Mouse (Mus musculus) kidney, embryonic 16.5 days (tissue): ENCODE measurements at regions not wholly inside any gene's neighbourhood (a gene's known extent, or its start where the extent isn't known, plus 50 kb on each side); places are given as distances from the start of the nearest gene placed in this dataset.

Experiments used
- ATAC-seq: fragments of 200-750 bp; cut with Nextera tagmentation; 2 replicates; pipeline ENCODE4 v1.8.0; 2017; ENCODE audit warnings: moderate TSS enrichment; ENCODE audit not compliant: low FRiP score, low TSS enrichment
- H3K27ac ChIP-seq: fragments of 300-500 bp; sonication (generic); 2 replicates; pipeline ENCODE4 v1.5.1; 2014; ENCODE audit warnings: low read length
- H3K27me3 ChIP-seq: fragments of 300-500 bp; sonication (generic); 2 replicates; pipeline ENCODE4 v1.6.1; 2014; ENCODE audit warnings: low read length, control low read depth, mixed read lengths; ENCODE audit not compliant: insufficient read depth
- H3K36me3 ChIP-seq: fragments of 300-500 bp; sonication (generic); 2 replicates; pipeline ENCODE4 v1.6.1; 2014; ENCODE audit warnings: low read length, control low read depth, mixed read lengths; ENCODE audit not compliant: insufficient read depth
- H3K4me1 ChIP-seq: fragments of 300-500 bp; sonication (generic); 2 replicates; pipeline ENCODE4 v1.6.1; 2014; ENCODE audit warnings: low read length, control low read depth, mixed read lengths; ENCODE audit not compliant: insufficient read depth
- H3K4me2 ChIP-seq: fragments of 300-500 bp; sonication (generic); replicated peaks from 2 replicates; pipeline ENCODE4 v1.6.1; 2014; ENCODE audit warnings: low read depth, low read length
- H3K4me3 ChIP-seq: fragments of 300-500 bp; sonication (generic); 2 replicates; pipeline ENCODE4 v1.5.1; 2014; ENCODE audit warnings: mild to moderate bottlenecking, low read length
- H3K9ac ChIP-seq: fragments of 300-500 bp; sonication (generic); replicated peaks from 2 replicates; pipeline ENCODE4 v1.6.1; 2014; ENCODE audit warnings: low read length
- H3K9me3 ChIP-seq: fragments of 300-500 bp; sonication (generic); 2 replicates; pipeline ENCODE4 v1.6.1; 2016; ENCODE audit warnings: low read length, control low read depth
- WGBS: fragments of 180-500 bp; shearing (Covaris S2); extraction: QIAGEN DNeasy Blood & Tissue Kit; methylation state at CpG from one replicate; pipeline ENCODE4 v1.1.7; 2014; 5-methylcytosine and 5-hydroxymethylcytosine counted together

DNA sequence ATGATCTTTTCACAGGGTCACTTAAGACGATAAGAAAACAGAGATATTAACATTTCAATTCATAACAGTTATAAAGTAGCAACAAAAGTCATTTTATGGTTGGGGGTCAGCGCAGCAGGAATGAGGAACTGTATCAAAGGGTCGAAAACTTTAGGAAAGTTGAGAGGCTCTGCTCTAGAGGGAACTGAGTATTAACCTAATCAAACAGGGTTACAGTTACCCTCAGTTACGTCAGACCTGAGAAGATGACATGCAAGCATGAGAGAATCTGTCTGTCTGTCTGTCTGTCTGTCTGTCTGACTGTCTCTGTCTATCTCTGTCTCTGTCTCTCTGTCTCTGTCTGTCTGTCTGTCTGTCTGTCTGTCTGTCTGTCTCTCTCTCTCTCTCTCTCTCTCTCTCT lies 229.6 kb upstream of the Runx1 start:
- no peak for ATAC-seq
- H3K27me3 ChIP-seq = no peaks in the 10 kb centered on the region
- no peaks in the 10 kb centered on the region for H3K36me3 ChIP-seq
- H3K27ac ChIP-seq = no peak overlapping the region
- 65% methylated on average over 4 of the region's 4 CpGs for WGBS
- no peak overlapping the region for H3K4me3 ChIP-seq
- H3K9me3 ChIP-seq = no peaks in the 10 kb centered on the region
- H3K9ac ChIP-seq = no peak overlapping the region
- H3K4me1 ChIP-seq = no peaks in the 10 kb centered on the region
- no peak overlapping the region for H3K4me2 ChIP-seq

DNA sequence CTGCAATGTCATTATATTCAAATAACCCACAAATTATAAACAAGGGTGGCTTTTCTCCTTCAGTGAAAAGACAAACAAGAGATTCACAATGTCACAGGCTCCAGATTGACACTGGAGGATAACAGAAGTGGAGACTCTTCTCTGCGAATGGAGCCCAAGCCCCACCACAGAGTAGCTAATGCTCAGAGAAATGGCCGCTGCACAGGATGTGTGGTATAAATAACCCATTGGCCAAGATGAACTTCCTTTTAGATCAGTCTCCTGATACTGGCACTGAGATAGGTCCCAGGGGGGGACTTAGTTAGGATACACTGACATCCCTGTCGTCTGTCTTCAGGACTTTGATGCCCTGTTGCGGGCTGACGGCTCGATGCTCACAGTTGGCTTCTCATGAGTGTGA lies 225.3 kb upstream of the Runx1 start:
- no peaks in the 10 kb centered on the region for H3K4me1 ChIP-seq
- H3K4me2 ChIP-seq = no peak overlapping the region
- WGBS = 51% methylated on average over 6 of the region's 6 CpGs
- no peak overlapping the region for H3K27ac ChIP-seq
- H3K9ac ChIP-seq = no peak overlapping the region
- H3K36me3 ChIP-seq = no peaks in the 10 kb centered on the region
- H3K27me3 ChIP-seq = no peaks in the 10 kb centered on the region
- no peak overlapping the region for H3K4me3 ChIP-seq
- ATAC-seq = no peak
- no peaks in the 10 kb centered on the region for H3K9me3 ChIP-seq

DNA sequence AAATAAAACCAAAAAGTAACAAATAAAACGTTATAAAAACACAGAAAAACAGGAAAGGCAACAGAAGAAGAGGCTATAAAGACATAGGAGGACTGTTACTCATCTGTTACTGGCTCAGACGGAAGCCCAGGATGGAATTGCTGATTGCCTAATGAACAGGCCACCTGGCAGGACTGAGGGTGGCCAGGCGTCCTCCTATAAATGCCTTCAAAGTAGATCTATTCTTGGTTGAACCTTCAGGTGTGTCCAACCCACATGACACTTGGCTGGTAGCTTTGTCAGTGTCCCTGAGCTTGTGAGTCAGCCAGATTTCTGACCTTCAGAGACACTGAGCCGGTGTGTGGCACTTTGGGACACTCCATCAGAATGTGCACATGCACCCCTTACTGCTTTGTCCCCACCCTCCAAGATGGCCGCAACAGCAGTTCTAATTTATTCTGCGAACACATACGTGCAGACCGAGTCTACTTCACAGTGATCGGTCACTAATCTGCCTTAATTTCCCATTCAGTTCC lies 222.5 kb upstream of the Runx1 start:
- no peak overlapping the region for H3K27ac ChIP-seq
- ATAC-seq = no peak
- no peak overlapping the region for H3K4me2 ChIP-seq
- no peaks in the 10 kb centered on the region for H3K27me3 ChIP-seq
- H3K36me3 ChIP-seq = no peaks in the 10 kb centered on the region
- no peaks in the 10 kb centered on the region for H3K9me3 ChIP-seq
- H3K9ac ChIP-seq = no peak overlapping the region
- WGBS = 80% methylated on average over 9 of the region's 9 CpGs
- no peak overlapping the region for H3K4me3 ChIP-seq
- no peaks in the 10 kb centered on the region; the same call in 1 of the 2 replicates for H3K4me1 ChIP-seq

DNA sequence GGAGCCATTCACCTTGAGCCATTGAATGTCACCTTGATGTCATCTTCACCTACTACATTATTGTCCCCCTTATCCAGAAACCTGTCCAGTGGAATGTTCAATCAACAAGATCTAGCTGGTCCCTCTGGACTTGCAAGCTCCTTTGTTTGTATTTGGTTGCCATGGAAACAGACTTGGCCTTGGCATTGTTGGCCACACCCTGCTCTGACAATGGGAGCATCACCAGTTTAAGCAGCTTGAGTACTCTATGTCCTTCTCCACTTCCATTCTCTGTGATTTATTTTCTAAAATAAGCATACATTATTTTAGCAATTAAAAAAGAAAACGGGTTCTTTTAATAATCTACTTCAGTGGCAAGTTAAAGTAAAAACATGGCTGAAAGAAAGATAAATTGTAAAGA lies 221.6 kb upstream of the Runx1 start:
- Histone ChIP-seq H3K4me3 (no peak overlapping the region), H3K4me2 (no peak overlapping the region), H3K9me3 (no peaks in the 10 kb centered on the region), H3K27me3 (no peaks in the 10 kb centered on the region), H3K9ac (no peak overlapping the region), H3K36me3 (no peaks in the 10 kb centered on the region), H3K4me1 (peaks cover 9% of the 10 kb centered on the region), H3K27ac (no peak overlapping the region)
- WGBS = 88% methylated on average over 1 of the region's 1 CpGs
- no peak for ATAC-seq

DNA sequence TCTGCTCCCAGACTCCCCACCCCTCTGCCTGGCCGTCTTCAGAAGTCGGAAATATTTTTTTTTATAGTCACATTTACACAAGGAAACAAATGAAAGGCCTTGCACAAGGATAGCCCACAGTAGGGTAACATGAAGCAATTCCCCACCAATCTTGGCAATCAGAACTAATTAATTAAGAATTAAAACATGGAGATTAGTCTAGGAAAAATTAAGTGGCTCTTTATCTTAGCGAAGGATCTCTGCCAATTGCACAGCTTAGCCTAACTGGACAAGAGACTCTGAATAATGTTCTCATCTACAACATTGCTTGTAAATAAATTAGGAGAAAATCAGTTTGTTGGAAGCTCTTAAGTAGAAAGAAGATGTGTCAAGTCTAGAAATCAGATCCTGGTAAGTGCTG lies 220.3 kb upstream of the Runx1 start:
- ATAC-seq = no peak
- 82% methylated on average over 3 of the region's 3 CpGs for WGBS
- H3K4me1 ChIP-seq = peaks cover 11% of the 10 kb centered on the region

DNA sequence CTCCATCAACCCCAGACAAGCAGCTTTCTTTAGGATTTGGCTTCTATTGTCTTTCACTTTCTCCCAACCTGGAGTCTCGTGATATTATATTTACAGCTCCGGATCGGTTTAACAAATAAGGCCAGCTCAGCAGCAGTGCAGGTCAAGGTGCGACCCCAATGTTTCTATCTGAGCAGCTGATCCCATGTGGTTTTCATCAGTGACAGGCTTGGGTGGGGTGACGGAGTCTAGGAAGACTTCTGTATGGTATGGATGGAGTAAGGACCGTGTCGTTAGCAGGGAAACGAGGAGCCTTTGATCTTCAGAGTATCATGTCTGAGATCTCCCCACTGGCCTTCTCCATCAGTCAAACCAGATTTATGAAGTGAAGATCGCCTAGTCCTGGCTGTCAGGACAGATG lies 217.4 kb upstream of the Runx1 start:
- Histone ChIP-seq H3K9me3 (no peaks in the 10 kb centered on the region), H3K4me3 (no peak overlapping the region), H3K4me2 (peak overlapping the region; percentile 17; the same call in 1 of the 2 replicates), H3K9ac (no peak overlapping the region), H3K27me3 (no peaks in the 10 kb centered on the region), H3K36me3 (no peaks in the 10 kb centered on the region), H3K27ac (no peak overlapping the region), H3K4me1 (peaks cover 11% of the 10 kb centered on the region)
- ATAC-seq = no peak
- WGBS = 21% methylated on average over 9 of the region's 9 CpGs

More for the DNA sequence above, 220.3 kb upstream of the Runx1 start:
- Histone ChIP-seq H3K9me3 (no peaks in the 10 kb centered on the region), H3K4me3 (no peak overlapping the region), H3K4me2 (no peak overlapping the region), H3K27ac (no peak overlapping the region), H3K27me3 (no peaks in the 10 kb centered on the region), H3K9ac (no peak overlapping the region), H3K36me3 (no peaks in the 10 kb centered on the region)

DNA sequence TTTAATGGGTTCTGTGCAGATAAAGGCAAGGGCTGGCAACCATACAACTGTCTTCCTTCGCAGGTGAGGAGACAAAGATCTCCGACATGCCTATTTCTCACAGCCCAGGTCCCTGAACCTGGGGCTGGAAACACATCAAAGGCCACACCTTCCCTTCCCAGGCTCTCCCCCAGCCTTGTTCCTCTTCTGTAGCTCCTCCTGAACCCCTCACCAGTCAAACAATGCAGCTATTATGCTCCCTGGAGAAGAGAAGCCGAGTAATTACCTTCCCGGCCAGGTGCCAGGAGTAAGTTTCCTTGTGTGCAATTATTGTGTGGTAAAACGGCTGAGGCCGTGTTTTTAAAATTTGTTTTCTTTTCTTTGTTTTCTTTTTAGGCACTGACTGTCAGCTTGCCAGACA lies 217.0 kb upstream of the Runx1 start:
- Histone ChIP-seq H3K36me3 (no peaks in the 10 kb centered on the region), H3K27ac (no peak overlapping the region), H3K4me2 (peak overlapping the region; percentile 17; the same call in 1 of the 2 replicates), H3K9ac (no peak overlapping the region), H3K4me3 (no peak overlapping the region), H3K4me1 (peaks cover 11% of the 10 kb centered on the region), H3K27me3 (no peaks in the 10 kb centered on the region), H3K9me3 (no peaks in the 10 kb centered on the region)
- WGBS = 14% methylated on average over 6 of the region's 6 CpGs
- no peak; the same call in 1 of the 2 replicates for ATAC-seq

DNA sequence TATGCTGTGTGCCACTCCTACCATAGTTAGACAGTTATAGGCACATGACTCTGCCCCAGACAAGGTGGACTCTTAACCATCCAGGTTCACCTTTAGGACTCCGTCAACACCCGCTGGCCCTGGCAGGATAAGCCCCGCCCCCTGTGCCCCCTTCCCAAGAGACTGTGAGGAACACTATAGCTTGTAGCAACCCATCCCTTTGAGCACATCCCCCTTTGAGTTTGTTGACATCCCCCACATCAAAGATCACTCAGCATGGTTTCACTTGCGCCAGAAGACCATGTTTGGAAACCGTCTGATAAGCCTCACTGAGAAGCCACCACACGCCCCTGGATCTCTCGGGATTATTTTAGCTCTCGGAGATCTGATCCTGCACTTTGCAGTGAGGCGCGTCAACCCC lies 216.5 kb upstream of the Runx1 start:
- H3K9me3 ChIP-seq = no peaks in the 10 kb centered on the region
- 0 out of 2 replicates have a peak overlapping the region, but pooled peaks have one; percentile 17 for H3K4me2 ChIP-seq
- no peak; the same call in 1 of the 2 replicates for ATAC-seq
- H3K4me1 ChIP-seq = peaks cover 11% of the 10 kb centered on the region
- H3K9ac ChIP-seq = no peak overlapping the region
- no peaks in the 10 kb centered on the region for H3K27me3 ChIP-seq
- H3K4me3 ChIP-seq = no peak overlapping the region
- no peak overlapping the region for H3K27ac ChIP-seq
- H3K36me3 ChIP-seq = no peaks in the 10 kb centered on the region
- 40% methylated on average over 10 of the region's 10 CpGs for WGBS

DNA sequence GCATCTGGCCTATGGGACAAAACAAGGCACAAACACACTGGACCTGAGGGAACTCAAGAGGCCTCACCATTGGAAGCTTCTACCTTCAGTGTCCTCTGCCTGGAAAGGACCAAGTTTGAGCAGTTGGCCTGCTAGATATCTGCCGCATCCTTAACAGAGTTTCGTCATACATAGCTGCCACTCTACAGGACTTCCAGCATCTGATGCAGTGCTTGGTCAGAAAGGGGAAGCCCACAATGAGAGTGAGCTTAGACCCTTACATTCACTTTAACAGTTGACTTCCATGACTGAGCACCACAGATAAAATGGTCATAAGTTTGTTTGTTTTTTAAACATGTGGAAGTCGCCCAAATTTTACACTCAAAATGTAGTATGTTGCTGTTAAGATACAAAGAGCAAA lies 215.9 kb upstream of the Runx1 start:
- no peaks in the 10 kb centered on the region for H3K36me3 ChIP-seq
- H3K4me3 ChIP-seq = no peak overlapping the region
- no peak for ATAC-seq
- no peak overlapping the region for H3K9ac ChIP-seq
- 83% methylated on average over 3 of the region's 3 CpGs for WGBS
- no peaks in the 10 kb centered on the region for H3K9me3 ChIP-seq
- no peak overlapping the region for H3K4me2 ChIP-seq
- no peak overlapping the region for H3K27ac ChIP-seq
- H3K4me1 ChIP-seq = peaks cover 11% of the 10 kb centered on the region
- H3K27me3 ChIP-seq = no peaks in the 10 kb centered on the region

DNA sequence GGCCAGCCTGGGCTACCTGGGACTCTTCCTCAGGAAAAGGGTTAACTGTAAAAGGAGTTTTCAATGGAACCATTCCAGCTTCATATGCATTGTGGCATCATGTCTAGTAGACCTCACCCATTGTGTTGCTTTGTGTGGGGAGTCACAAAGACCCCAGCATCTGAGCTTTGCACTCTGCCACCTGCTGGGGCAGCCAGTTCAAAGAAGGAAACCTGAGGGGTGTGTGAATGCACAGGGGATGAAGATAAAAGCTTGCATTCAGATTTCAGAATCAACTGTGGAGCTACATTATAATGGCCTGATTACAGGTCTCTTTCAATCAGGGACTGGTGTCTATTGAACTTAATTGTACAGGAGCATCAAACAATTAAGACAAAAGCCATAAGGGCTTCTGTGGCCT lies 215.4 kb upstream of the Runx1 start:
- no peak overlapping the region for H3K27ac ChIP-seq
- H3K4me2 ChIP-seq = no peak overlapping the region
- no peaks in the 10 kb centered on the region for H3K27me3 ChIP-seq
- ATAC-seq = no peak
- no peaks in the 10 kb centered on the region for H3K36me3 ChIP-seq
- no peak overlapping the region for H3K4me3 ChIP-seq
- H3K4me1 ChIP-seq = peaks cover 11% of the 10 kb centered on the region
- no peak overlapping the region for H3K9ac ChIP-seq
- no peaks in the 10 kb centered on the region for H3K9me3 ChIP-seq
